Mouse (Mus musculus): Measurements from ENCODE around the gene Lef1. TPM values are rescaled to one million over a fixed set of nuclear protein-coding genes. Genes with fewer than 3 reads are reported as not detected.

Gene Lef1
- polyA plus RNA-seq, 1 experiment: 24.9 TPM

DNA sequence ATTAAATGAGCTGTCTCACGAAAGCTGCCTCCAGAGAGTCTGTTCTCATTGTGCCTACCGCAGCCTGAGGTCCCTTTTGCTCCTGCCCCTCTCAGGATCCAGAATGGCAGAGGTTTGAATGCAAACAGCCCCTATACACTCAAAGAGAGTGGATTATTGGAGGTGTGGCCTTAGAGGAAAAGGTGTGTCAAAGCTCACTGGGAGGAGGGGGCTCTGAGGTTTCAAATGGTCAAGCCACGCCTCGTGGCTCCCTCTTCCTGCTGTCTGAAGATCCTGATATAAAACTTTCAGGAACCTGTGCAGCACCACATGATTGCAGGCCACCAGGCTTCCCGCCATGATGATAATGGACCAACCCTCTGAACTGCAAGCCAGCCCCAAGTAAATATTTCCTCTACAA, 137.6 kb downstream of the Lef1 start:
- DNase-seq (ENCODE audit: low read depth): no peak

- no peak for DNase-seq (ENCODE audit: low read depth)
Measured at GRCm38 (mm10) chr3:131248444-131248843, 138.2 kb downstream of the Lef1 start.

DNA sequence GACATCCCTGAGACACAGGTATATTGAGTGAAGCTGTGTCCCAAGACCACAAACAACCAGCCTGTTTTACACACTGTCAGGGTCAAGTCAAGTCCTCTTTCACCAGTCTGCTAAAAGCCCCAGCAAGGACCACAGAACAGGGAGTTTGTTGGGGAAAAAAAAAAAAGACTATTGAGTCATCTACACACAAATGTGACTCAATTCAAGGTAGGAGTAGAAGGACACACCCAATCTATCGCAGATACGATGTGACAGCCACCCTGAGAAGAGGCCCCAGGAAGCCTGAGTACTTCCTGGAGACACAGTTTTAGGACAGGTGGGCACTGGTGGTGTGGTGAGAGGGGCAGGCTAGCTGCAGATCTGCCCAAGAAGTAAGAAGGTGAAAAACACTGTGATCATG, 140.0 kb downstream of the Lef1 start:
- DNase-seq (ENCODE audit: low read depth): no peak

DNA sequence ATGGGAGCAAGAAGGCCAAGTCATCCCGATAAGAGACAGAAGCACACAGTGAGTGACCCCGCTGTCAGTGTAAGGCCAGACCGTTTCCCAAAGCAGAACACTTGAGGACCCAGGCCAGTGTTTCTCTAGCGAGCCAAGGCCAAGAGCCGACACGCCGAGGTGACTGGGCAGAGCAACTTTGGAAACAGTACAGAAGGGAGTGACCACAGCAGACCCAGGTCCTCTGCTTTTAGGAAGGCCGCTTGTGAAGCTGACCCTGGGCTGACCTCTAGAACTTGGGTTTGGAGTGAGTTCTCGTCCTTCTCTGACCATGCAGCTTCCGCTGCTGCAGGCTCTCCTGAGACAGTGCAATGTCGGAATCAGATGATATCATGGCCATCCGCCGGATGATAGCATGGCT, 140.7 kb downstream of the Lef1 start:
- DNase-seq (ENCODE audit: low read depth): no peak

DNA sequence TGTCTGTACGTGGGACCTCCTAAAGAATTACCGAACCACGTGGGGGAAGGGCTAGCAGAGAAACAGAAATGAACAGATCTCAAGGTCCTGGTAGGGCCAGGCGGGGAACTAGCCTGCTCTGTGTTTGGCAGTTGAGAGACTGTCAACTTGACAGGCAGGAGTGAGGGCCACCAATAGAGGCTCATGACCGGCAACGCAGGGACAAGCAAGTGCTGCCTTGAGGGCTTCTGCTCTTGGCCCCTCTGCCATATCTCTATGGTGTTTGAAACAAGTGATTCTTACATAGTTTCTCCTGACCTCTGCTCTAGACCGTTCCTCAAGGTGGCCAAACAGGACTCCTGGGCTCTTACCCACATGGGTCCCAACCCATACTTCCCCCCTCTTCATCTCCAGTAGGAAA, 141.3 kb downstream of the Lef1 start:
- DNase-seq (ENCODE audit: low read depth): no peak

DNA sequence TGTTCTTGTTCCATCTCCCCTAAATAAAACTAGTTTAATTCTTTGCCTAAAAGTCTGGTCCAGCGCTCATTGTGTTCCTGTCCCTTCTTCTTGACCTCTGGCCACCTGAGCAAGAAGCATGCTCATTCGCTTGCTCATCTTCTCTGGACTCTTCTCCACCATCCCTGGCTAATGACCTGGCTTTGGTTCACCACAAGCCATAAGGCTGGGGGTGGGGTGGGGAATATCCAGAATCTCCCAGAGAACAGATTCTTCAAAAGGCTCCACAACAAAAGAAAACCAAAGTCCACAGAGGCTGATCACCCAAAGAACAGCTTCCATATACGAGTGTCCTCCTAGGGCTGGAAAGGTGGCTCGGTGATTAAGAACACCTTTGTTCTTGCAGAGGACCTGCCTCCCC, 144.7 kb downstream of the Lef1 start:
- no peak for DNase-seq (ENCODE audit: low read depth)

- DNase-seq (ENCODE audit: low read depth): no peak
Measured at GRCm38 (mm10) chr3:131255399-131255981, 145.2 kb downstream of the Lef1 start.

- no peak for DNase-seq (ENCODE audit: low read depth)
Measured at GRCm38 (mm10) chr3:131258921-131259320, 148.7 kb downstream of the Lef1 start.

- no peak for DNase-seq (ENCODE audit: low read depth)
Measured at GRCm38 (mm10) chr3:131259392-131259965, 149.2 kb downstream of the Lef1 start.

- DNase-seq (ENCODE audit: low read depth): no peak
Measured at GRCm38 (mm10) chr3:131260418-131260817, 150.1 kb downstream of the Lef1 start.

GRCm38 (mm10) chr3:131263766-131264486, 153.7 kb downstream of the Lef1 start:
- DNase-seq (ENCODE audit: low read depth): no peak

- DNase-seq (ENCODE audit: low read depth): no peak
Measured at GRCm38 (mm10) chr3:131265516-131265915, 155.2 kb downstream of the Lef1 start.

- DNase-seq (ENCODE audit: low read depth): no peak
Measured at GRCm38 (mm10) chr3:131266366-131267050, 156.2 kb downstream of the Lef1 start.

DNA sequence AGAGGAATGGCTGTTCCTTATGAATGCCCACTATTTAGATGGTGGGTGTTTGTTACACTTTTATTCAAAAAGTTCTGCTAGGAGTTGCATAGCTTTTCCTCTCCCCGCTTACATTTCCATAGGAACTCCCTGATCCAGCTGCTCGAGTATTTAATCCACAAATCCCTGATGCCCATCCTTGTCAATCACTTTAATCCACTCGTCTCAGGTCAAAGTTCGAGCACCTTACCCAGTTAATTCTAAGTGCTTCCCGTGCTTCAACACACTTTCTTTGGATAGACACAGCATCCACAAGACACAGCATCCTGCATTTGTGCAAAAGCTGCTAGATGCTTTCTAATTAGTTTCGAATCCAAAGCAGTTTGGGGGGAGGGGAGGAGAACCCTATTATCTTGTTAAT, 160.1 kb downstream of the Lef1 start:
- no peak for DNase-seq (ENCODE audit: low read depth)

DNA sequence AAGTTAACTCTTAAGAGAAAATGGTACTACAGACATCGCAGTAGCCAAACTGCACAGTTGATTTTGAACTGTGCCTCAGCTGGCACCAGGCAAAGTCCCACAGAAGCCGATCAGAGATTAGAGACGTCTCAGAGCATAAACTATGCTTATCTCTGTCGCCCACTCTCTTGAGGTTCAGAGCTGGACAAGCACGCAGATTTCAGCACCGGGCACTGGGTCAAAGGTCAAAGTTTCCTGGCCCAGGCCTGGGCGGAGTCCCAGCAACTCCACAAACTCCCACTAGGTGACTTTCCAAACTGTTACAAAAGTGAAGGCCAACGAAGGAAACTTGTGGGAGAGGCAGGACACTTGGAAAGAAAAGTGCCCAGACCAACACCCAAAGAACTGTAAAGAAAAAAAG, 160.9 kb downstream of the Lef1 start:
- DNase-seq (ENCODE audit: low read depth): no peak

DNA sequence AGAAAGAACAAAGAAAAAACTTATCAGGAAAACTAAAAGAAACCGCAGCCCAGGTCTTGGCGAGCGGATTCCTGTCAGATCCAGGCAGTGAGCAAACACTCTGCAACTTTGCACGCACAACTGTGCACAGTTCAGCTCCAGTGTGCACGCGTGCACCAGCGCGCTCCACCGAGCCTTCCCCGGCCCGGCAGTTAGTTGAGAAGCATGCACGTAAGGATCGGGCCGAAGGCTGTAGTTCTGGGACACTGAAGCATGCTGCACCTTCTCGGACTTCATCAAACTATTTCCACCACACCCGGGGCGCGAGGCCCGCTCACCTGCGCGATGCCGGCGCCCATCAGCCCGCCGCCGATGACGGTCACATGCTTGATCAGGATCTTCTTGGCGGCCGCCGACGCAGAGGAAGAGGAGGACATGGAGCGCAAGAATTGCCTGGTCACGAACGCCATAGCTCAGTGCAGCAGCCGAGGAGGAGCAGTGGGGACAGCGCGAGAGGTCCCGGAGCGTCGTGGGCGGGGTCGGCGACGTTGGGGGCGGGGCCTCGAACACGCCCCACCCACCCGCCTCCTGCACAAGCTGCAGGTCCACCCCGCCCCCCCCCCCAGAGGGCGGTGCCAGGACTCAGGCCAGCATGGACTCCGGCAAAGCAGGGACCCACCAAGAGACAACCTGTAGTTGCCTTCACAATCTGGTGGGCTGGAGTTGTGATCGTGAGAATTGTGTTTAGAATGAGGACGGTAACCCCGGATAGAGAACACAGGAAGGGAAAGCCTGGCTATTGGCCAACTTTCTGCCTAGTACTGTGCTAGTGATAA, 161.5 kb downstream of the Lef1 start, which contains the start of gene Hadh:
Gene Hadh, minus strand, starts transcription at position 543 of the 815 bp plus-strand sequence.
- DNase-seq (ENCODE audit: low read depth): no peak

GRCm38 (mm10) chr3:131272374-131273100, 162.3 kb downstream of the Lef1 start:
- DNase-seq (ENCODE audit: low read depth): no peak
